Mouse (Mus musculus): Measurements from ENCODE around the gene Cdk20. TPM values are rescaled to one million over a fixed set of nuclear protein-coding genes. Genes with fewer than 3 reads are reported as not detected.

Cdk20 gene
- total RNA-seq, 2 experiments from 2014 or later = 2.0 to 5.4 TPM

Other genes with a start within 250 kb of the Cdk20 start
- 10 to 100 TPM in 1 of 2 experiments, 1 to 10 TPM in 1; 9.9 to 11.3 TPM for gene Cdc14b, start 157.0 kb upstream of the Cdk20 start, total RNA-seq (2021)
- gene Aaed1, start 119.6 kb upstream of the Cdk20 start, total RNA-seq (2021) = 10 to 100 TPM; 34.1 to 50.3 TPM
- 100 to 1,000 TPM; 206 to 799 TPM for gene Ctsl, start 61.4 kb upstream of the Cdk20 start, total RNA-seq (2021)
- not detected for gene Fam240b, start 65.5 kb downstream of the Cdk20 start, total RNA-seq (2021)

Data from adrenal gland, postnatal 36 days (tissue).